Mouse (Mus musculus) Patski (cell line): ENCODE measurements around the gene Rnf141. TPM values are rescaled to one million over a fixed set of nuclear protein-coding genes. Genes with fewer than 3 reads are reported as not detected.
A peak's percentile ranks its signal among the peaks of the same experiment; 100 is the strongest.

Experiments
- ATAC-seq: fragments of 100-300 bp; one replicate; pipeline ENCODE4 v1.8.0; 2021
- CTCF ChIA-PET: fragments of 350-600 bp; sonication (Branson Sonifier 250); formaldehyde crosslinking; loops from one replicate; lab custom pipeline; 2022; ENCODE audit warnings: inconsistent platforms; lab: Charles Lee
- POLR2A ChIA-PET: fragments of 350-600 bp; sonication (Branson Sonifier 250); formaldehyde crosslinking; loops from one replicate; lab custom pipeline; 2022; ENCODE audit warnings: antibody characterized with exemption, inconsistent platforms; lab: Charles Lee
- DNase-seq: peaks from one replicate; pipeline ENCODE4 v3.0.0-alpha.2; 2011; ENCODE audit warnings: low read depth, low spot score
- H3K27me3 ChIP-seq: fragments of 371-371 bp; one replicate; pipeline ENCODE4 v1.5.1; 2021
- CTCF ChIP-seq: fragments of 100-300 bp; IDR thresholded peaks from one replicate; pipeline ENCODE4 v1.5.1; 2021
- in situ Hi-C: fragments of 300-500 bp; cut with MboI; formaldehyde crosslinking; loops from 3 replicates; pipeline ENCODE4 v1.11.1; 2018; ENCODE audit warnings: low pct_unique_long_range_greater_than_20kb, mixed read lengths
- polyA plus RNA-seq: library from polyadenylated mRNA; unstranded; gene quantifications from one replicate; pipeline ENCODE4 v1.2.3, GENCODE M21; 2021

Gene Rnf141
- polyA plus RNA-seq: 19.7 TPM

DNA sequence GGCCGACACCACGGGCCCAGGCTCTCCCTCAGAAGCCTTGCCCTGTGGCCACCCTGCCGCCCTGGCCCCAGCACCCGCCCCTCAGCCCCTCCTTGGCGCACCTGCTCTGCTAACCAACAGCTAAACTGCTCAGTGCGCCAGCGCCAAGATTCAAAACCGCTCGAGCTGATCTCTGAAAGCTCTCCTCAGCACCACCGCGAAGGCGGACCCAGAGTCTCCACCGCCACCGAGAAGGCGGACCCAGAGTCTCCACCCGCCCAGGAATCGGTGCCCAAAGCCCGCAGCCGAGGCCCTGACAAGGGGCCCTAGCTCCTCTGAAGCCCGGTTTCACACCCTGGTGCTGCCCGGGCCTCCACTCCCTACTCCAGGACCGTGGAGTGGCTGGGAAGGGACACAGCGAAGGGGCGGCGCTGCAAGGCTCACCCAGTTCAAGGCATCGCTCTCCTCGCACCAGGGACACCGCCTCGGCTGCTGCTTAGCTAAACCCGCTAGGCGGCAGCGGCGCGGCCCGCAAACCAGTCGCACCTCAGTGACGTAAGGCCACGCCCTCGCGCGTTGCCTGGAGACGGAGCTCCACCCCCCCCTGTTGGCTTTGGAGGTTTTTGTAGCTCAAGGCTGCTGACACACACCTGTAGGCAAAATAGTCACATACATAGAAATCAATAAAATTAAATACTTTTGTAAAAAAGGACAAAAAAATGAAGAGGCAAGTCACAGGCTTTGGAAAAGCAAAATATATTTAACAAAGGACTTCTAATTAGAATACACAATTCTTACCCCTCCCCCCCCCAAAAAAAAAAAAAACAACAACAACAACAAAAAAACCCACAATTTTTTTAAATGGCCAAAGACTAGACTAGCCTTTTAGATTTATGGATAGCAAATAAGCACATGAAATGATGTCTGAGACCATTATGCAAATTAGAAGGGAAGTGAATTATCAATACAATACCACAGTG lies at the start of gene Rnf141:
Gene Rnf141, minus strand, starts transcription at position 542 of the 959 bp plus-strand sequence.
- POLR2A ChIA-PET: interaction anchor here (1.1 kb wide), 1 partner anchor 10 kb away, joined by 3 read pairs; no protein-coding TSS in a partner anchor
- TF ChIP-seq CTCF: peak; percentile 87
- H3K27me3 ChIP-seq: no peaks in the 10 kb centered on the region
- DNase-seq (peak; percentile 62), ATAC-seq (peak; percentile 87)
- in situ Hi-C loops: no loop called here
- CTCF ChIA-PET: interaction anchor here (0.7 to 1.4 kb wide), 6 partner anchors 9 to 102 kb away, joined by 3 to 10 read pairs (median 4); no protein-coding TSS in a partner anchor

DNA sequence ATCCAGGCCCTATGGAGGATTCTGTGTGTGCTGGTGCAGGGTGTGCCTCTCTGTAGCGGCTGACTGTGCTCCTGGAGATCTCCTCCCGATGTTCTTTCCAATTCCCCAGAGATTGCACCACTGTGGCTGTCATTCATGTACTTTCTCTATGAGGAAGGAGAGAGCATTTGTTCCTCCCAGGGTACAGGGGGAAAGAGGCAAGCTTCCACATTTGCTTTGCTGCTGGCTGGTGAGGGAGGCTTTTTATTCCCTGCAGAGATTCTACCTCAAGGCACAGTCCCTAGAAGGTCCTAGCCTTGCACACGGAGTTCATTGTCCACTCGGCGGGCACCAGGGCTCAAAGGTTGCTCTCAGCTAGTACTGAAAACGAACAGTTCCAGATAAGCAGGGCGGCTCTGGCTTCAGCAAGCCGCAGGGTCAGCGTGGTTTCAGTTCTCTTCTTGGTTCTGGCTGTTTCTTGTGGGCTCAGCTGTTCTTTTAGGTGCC lies 47.3 kb upstream of the Rnf141 start:
- ATAC-seq (no peak), DNase-seq (no peak)
- TF ChIP-seq CTCF: no peak
- in situ Hi-C loops: no loop called here
- CTCF ChIA-PET: no interaction called here
- no peaks in the 10 kb centered on the region for H3K27me3 ChIP-seq
- POLR2A ChIA-PET: no interaction called here

DNA sequence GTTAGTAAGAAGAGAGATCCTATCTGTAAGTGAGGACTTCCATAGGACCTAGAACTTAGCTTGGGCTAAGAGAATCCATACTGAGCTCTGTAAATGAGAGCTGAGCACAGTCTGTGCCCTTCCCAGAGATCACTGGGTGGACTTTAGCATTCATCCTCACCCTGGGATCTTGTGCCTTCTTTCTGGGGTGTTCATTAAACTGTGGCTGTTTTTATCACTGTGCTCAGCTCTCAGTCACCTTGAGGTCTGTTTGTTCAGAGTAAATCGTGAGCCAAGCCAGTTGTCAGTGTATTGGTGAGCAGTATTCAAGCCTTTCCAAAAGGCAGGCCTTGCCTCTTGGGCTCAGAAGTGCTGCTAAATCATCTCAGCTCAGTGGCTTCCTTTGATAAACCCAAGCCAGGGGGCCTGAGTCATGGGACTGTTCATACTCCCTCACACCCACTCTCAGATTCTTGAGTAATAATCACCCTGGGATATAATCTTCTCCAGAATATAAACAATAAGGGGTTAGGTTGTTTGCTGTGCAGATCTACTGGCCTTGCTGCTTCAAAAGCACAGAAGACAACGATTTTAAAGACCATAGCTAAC lies 37.6 kb upstream of the Rnf141 start:
- CTCF ChIA-PET: interaction anchor here (1.1 to 1.4 kb wide), 4 partner anchors 9 to 42 kb away, joined by 3 read pairs; no protein-coding TSS in a partner anchor
- in situ Hi-C loops: no loop called here
- DNase-seq (no peak), ATAC-seq (no peak)
- POLR2A ChIA-PET: interaction anchor here (1.3 kb wide), 1 partner anchor 59 kb away, joined by 3 read pairs; no protein-coding TSS in a partner anchor
- TF ChIP-seq CTCF: no peak
- H3K27me3 ChIP-seq: no peaks in the 10 kb centered on the region

DNA sequence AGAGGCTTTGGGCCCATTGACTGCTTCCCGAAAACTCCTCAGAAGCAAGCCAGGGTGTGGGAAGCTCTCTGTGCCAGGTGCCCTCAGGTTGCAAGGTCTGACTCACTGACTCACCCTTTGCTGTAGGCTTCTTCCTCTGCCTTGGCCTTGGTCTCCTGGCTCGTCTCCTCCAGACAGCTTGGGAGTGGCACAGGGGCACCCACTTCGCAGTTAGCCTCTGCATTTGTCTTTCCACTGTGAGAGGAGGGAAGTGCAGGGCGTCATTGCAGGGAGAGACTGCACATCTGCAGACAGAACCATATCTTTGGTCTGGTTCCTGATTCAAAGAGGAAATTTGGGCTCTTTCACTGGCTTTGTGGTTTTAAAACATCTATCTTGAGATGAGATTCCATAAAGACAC lies 33.8 kb upstream of the Rnf141 start:
- CTCF ChIA-PET: no interaction called here
- TF ChIP-seq CTCF: no peak
- in situ Hi-C loops: no loop called here
- ATAC-seq: no peak
- no peaks in the 10 kb centered on the region for H3K27me3 ChIP-seq
- no peak for DNase-seq
- POLR2A ChIA-PET: interaction anchor here (0.6 kb wide), 1 partner anchor 48 kb away, joined by 3 read pairs; no protein-coding TSS in a partner anchor

DNA sequence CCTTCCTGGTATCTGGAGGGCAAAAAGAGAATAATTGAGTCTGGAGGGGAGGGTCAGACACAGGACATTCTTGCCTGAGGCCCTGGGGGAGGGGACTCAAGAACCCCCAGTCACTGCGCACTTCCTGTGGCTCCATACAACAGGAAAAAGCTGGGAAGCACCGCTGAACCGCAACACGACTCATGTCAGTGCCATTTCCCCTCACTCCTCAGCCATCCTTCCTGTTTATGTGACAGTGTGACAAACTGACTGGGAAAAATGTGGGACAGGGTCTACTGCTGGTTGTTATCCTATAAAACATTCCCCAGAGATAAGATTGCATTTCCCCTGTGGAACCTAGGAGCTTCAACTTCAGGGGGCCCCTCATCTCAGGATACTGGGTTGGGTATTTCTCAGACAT lies 32.7 kb upstream of the Rnf141 start:
- ATAC-seq (no peak), DNase-seq (no peak)
- ChIA-PET CTCF (interaction anchor here (1.0 kb wide), 1 partner anchor 10 kb away, joined by 3 read pairs; no protein-coding TSS in a partner anchor), POLR2A (no interaction called here)
- in situ Hi-C loops: no loop called here
- H3K27me3 ChIP-seq: no peaks in the 10 kb centered on the region
- TF ChIP-seq CTCF: no peak

DNA sequence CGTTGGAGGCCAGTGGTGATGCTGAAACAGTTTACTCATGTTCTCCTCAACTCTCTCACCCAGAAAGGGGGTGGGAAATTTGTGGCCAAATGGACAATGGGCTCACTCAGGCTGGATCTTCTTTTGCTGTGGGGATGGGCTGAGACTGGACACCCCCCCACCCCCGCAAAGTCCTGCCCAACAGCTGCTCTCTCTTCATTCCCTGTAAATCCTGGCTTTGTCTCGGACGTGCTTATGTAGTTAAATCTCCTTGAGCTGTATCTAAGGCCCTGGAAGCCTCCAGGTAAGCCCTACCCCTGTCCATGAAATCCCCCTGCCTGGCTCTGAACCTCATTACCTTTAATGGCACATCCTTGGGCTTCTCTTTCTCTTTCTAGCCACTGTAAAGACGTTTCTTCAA lies 24.6 kb upstream of the Rnf141 start:
- in situ Hi-C loops: no loop called here
- ChIA-PET CTCF (interaction anchor here (1.1 kb wide), 1 partner anchor 11 kb away, joined by 3 read pairs; no protein-coding TSS in a partner anchor), POLR2A (interaction anchor here (0.6 kb wide), 1 partner anchor 12 kb away, joined by 3 read pairs; no protein-coding TSS in a partner anchor)
- no peak for DNase-seq
- no peak for TF ChIP-seq CTCF
- ATAC-seq: no peak
- no peaks in the 10 kb centered on the region for H3K27me3 ChIP-seq

DNA sequence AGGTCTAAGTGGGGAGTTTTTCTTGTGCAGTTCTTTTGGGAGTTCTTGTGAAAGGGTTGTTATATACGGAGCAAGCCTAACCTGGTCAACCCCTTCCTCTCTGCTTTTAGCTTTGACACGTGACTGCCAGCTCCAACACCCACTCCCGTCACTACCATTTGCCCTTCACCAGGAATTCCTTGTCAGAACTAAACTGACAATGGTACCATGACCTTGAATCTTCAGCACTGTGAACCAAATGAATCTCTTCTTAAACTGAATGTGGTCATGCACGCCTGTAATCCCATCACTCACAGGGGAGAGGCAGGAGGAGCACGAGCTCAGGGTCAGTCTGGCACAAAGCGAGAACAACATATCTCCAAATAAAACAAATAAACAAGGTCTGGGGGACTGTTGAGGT lies 22.9 kb upstream of the Rnf141 start:
- DNase-seq (no peak), ATAC-seq (no peak)
- POLR2A ChIA-PET: no interaction called here
- no peak for TF ChIP-seq CTCF
- CTCF ChIA-PET: no interaction called here
- in situ Hi-C loops: no loop called here
- no peaks in the 10 kb centered on the region for H3K27me3 ChIP-seq

DNA sequence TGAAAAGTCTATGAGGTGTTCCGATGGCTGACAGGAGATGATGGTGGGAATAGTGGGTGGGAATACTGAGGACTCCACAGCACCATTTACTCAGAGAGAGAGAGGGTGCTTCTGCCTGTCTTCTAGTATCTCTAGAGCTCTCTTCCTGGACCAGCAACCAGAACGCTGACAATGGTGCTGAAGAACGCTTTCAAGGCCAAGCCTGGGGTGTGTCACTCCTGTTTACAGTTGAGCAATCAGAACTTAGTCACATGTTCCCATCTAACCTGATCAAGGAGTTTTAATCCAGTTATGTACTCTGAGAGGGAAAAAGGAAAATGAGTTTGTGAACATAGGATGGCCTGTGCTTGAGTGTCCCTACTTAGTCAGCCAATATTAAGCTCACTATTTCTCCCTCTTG lies 21.8 kb upstream of the Rnf141 start:
- ATAC-seq (no peak), DNase-seq (no peak)
- in situ Hi-C loops: no loop called here
- POLR2A ChIA-PET: no interaction called here
- CTCF ChIA-PET: no interaction called here
- H3K27me3 ChIP-seq: no peaks in the 10 kb centered on the region
- no peak for TF ChIP-seq CTCF

DNA sequence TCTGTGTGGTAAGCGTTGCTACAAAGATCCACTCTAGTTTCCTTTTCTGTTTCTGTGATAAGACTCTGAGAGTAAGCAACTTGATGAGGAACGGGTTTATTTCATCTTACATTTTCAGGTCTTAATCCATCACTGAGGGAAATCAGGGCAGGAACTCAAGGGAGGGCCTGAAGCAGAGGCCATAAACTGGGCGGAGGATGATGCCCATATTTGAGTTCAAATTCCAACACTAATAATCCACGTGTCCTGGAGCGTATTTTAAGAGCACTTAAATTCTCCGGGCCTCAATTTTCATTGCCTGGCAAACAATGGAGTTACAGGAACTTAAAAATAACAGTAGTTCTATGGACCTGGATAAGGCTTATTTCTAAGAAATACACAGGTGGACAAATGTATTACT lies 21.3 kb upstream of the Rnf141 start:
- no peak for DNase-seq
- in situ Hi-C loops: no loop called here

DNA sequence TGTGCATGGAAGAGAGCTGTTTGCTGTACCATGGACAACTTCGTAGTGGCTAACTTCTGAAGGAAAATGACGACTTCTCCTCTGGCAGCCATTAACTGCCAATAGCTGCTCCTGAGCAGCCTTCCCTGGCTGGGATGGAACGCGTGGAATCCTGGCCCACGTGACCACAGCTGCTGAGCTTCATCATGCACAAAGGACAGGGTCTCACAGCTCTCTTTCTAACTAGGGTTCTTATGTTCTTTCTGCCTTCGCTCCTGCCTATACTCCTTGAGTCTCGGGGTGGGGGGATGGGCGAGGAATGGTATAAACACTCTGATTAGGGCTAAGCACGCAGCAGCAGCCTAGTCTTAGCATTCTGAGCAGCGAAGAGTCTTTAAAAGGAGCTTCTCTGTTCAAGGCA lies 20.8 kb upstream of the Rnf141 start:
- CTCF ChIA-PET: no interaction called here
- TF ChIP-seq CTCF: no peak
- POLR2A ChIA-PET: no interaction called here
- H3K27me3 ChIP-seq: no peaks in the 10 kb centered on the region
- in situ Hi-C loops: no loop called here
- no peak for DNase-seq
- ATAC-seq: no peak

More for the DNA sequence above, 21.3 kb upstream of the Rnf141 start:
- CTCF ChIA-PET: no interaction called here
- H3K27me3 ChIP-seq: no peaks in the 10 kb centered on the region
- POLR2A ChIA-PET: no interaction called here
- no peak for ATAC-seq
- no peak for TF ChIP-seq CTCF
